Mouse (Mus musculus): ENCODE measurements around the gene Hoxd11. TPM values are rescaled to one million over a fixed set of nuclear protein-coding genes. Genes with fewer than 3 reads are reported as not detected.
A peak's percentile ranks its signal among the peaks of the same experiment; 100 is the strongest.

Hoxd11 gene
- polyA plus RNA-seq, 1 experiment: 2.1 TPM

- Histone ChIP-seq H3K27me3 (replicated peaks; ENCODE audit: control insufficient read depth, insufficient read depth, low read length) (no peaks in the 10 kb centered on the region), H3K4me1 (ENCODE audit: control insufficient read depth, insufficient read depth, low read length) (peaks cover 3% of the 10 kb centered on the region; the same call in 1 of the 2 replicates), H3K27ac (ENCODE audit: insufficient read depth, low read depth, low read length) (peak overlapping the region; percentile 97), H3K4me3 (ENCODE audit: insufficient read depth, low read depth, low read length) (peak overlapping the region; percentile 72), H3K36me3 (ENCODE audit: control insufficient read depth, insufficient read depth, low read length) (no peaks in the 10 kb centered on the region)
- WGBS: 1% methylated on average over 84 of the region's 85 CpGs
- peak; percentile 81 for DNase-seq
- TF ChIP-seq CTCF (conservative IDR thresholded peaks at IDR 0.05; ENCODE audit: insufficient read depth, insufficient read length, low read depth, low read length) (no peak), POLR2A (IDR thresholded peaks at IDR 0.05; ENCODE audit: low read depth, low read length) (no peak)
Measured at GRCm38 (mm10) chr2:74705467-74706089, 26.2 kb downstream of the Hoxd11 start.

GRCm38 (mm10) chr2:74706393-74706960, 27.1 kb downstream of the Hoxd11 start:
- peak overlapping the region; percentile 72 for H3K4me3 ChIP-seq (ENCODE audit: insufficient read depth, low read depth, low read length)
- no peaks in the 10 kb centered on the region for H3K36me3 ChIP-seq (ENCODE audit: control insufficient read depth, insufficient read depth, low read length)
- WGBS: 33% methylated on average over 13 of the region's 13 CpGs
- DNase-seq: no peak
- peaks cover 3% of the 10 kb centered on the region; the same call in 1 of the 2 replicates for H3K4me1 ChIP-seq (ENCODE audit: control insufficient read depth, insufficient read depth, low read length)
- H3K27me3 ChIP-seq (replicated peaks; ENCODE audit: control insufficient read depth, insufficient read depth, low read length): no peaks in the 10 kb centered on the region
- peak overlapping the region; percentile 97 for H3K27ac ChIP-seq (ENCODE audit: insufficient read depth, low read depth, low read length)
- no peak for TF ChIP-seq POLR2A (IDR thresholded peaks at IDR 0.05; ENCODE audit: low read depth, low read length)
- TF ChIP-seq CTCF (conservative IDR thresholded peaks at IDR 0.05; ENCODE audit: insufficient read depth, insufficient read length, low read depth, low read length): no peak

GRCm38 (mm10) chr2:74707599-74707998, 28.2 kb downstream of the Hoxd11 start:
- H3K27me3 ChIP-seq (replicated peaks; ENCODE audit: control insufficient read depth, insufficient read depth, low read length): no peaks in the 10 kb centered on the region
- DNase-seq: no peak
- no peaks in the 10 kb centered on the region for H3K36me3 ChIP-seq (ENCODE audit: control insufficient read depth, insufficient read depth, low read length)
- TF ChIP-seq CTCF (conservative IDR thresholded peaks at IDR 0.05; ENCODE audit: insufficient read depth, insufficient read length, low read depth, low read length) (no peak), POLR2A (IDR thresholded peaks at IDR 0.05; ENCODE audit: low read depth, low read length) (no peak)
- H3K4me1 ChIP-seq (ENCODE audit: control insufficient read depth, insufficient read depth, low read length): peaks cover 3% of the 10 kb centered on the region; the same call in 1 of the 2 replicates
- H3K4me3 ChIP-seq (ENCODE audit: insufficient read depth, low read depth, low read length): peak overlapping the region; percentile 37
- WGBS: 48% methylated on average over 7 of the region's 7 CpGs
- peak overlapping the region; percentile 48 for H3K27ac ChIP-seq (ENCODE audit: insufficient read depth, low read depth, low read length)

GRCm38 (mm10) chr2:74708676-74709075, 29.3 kb downstream of the Hoxd11 start:
- no peaks in the 10 kb centered on the region for H3K27me3 ChIP-seq (replicated peaks; ENCODE audit: control insufficient read depth, insufficient read depth, low read length)
- H3K4me3 ChIP-seq (ENCODE audit: insufficient read depth, low read depth, low read length): peak overlapping the region; percentile 26; the same call in 1 of the 2 replicates
- whole genome bisulfite sequencing: 54% methylated on average over 4 of the region's 4 CpGs
- H3K4me1 ChIP-seq (ENCODE audit: control insufficient read depth, insufficient read depth, low read length): peaks cover 5% of the 10 kb centered on the region; the same call in 1 of the 2 replicates
- TF ChIP-seq POLR2A (IDR thresholded peaks at IDR 0.05; ENCODE audit: low read depth, low read length) (no peak), CTCF (conservative IDR thresholded peaks at IDR 0.05; ENCODE audit: insufficient read depth, insufficient read length, low read depth, low read length) (no peak)
- DNase-seq: peak; percentile 75
- H3K36me3 ChIP-seq (ENCODE audit: control insufficient read depth, insufficient read depth, low read length): no peaks in the 10 kb centered on the region
- H3K27ac ChIP-seq (ENCODE audit: insufficient read depth, low read depth, low read length): peak overlapping the region; percentile 86

- no peaks in the 10 kb centered on the region for H3K27me3 ChIP-seq (replicated peaks; ENCODE audit: control insufficient read depth, insufficient read depth, low read length)
- peaks cover 8% of the 10 kb centered on the region; the same call in 1 of the 2 replicates for H3K4me1 ChIP-seq (ENCODE audit: control insufficient read depth, insufficient read depth, low read length)
- no peaks in the 10 kb centered on the region for H3K36me3 ChIP-seq (ENCODE audit: control insufficient read depth, insufficient read depth, low read length)
- no peak for TF ChIP-seq CTCF (conservative IDR thresholded peaks at IDR 0.05; ENCODE audit: insufficient read depth, insufficient read length, low read depth, low read length)
- TF ChIP-seq POLR2A (IDR thresholded peaks at IDR 0.05; ENCODE audit: low read depth, low read length): no peak
- DNase-seq: peak; percentile 23
- peak overlapping the region; percentile 99 for H3K27ac ChIP-seq (ENCODE audit: insufficient read depth, low read depth, low read length)
- no peak overlapping the region for H3K4me3 ChIP-seq (ENCODE audit: insufficient read depth, low read depth, low read length)
- WGBS: 48% methylated on average over 5 of the region's 5 CpGs
Measured at GRCm38 (mm10) chr2:74709465-74710419, 30.4 kb downstream of the Hoxd11 start.

GRCm38 (mm10) chr2:74710929-74711543, 31.7 kb downstream of the Hoxd11 start:
- Histone ChIP-seq H3K36me3 (ENCODE audit: control insufficient read depth, insufficient read depth, low read length) (no peaks in the 10 kb centered on the region), H3K27ac (ENCODE audit: insufficient read depth, low read depth, low read length) (peak overlapping the region; percentile 99), H3K4me3 (ENCODE audit: insufficient read depth, low read depth, low read length) (peak overlapping the region; percentile 97), H3K27me3 (replicated peaks; ENCODE audit: control insufficient read depth, insufficient read depth, low read length) (no peaks in the 10 kb centered on the region), H3K4me1 (ENCODE audit: control insufficient read depth, insufficient read depth, low read length) (peaks cover 8% of the 10 kb centered on the region; the same call in 1 of the 2 replicates)
- TF ChIP-seq POLR2A (IDR thresholded peaks at IDR 0.05; ENCODE audit: low read depth, low read length) (no peak), CTCF (conservative IDR thresholded peaks at IDR 0.05; ENCODE audit: insufficient read depth, insufficient read length, low read depth, low read length) (no peak)
- peak; percentile 54 for DNase-seq
- WGBS: 3% methylated on average over 16 of the region's 16 CpGs
